In genomic region chr7:99028108-99028507, GRCm38 (mm10) we compare ENCODE assay signal across 12 mouse cellular contexts.
DNase-seq lines count a peak whose midpoint lies in the region; ATAC-seq and TF ChIP-seq lines count a peak whose summit lies in the region.
"Had no signal": no experiment of that assay in that cellular context is flagged by ENCODE, and none has a peak within 500 bp of the region (broad histone marks: within the 10 kb centered on the region; RNA-seq: fewer than 3 reads in every experiment).

No protein-coding gene starts in this region.

- H3K4me1 ChIP-seq in heart, adult 2 months (ENCODE audit: control insufficient read depth, insufficient read depth, low read length), result peaks cover 1% of the 10 kb centered on the region; the same call in 1 of the 2 replicates
- peaks cover 25% of the 10 kb centered on the region for H3K4me1 ChIP-seq in heart, embryonic 12.5 days (replicated peaks)
- H3K4me1 ChIP-seq in small intestine, adult 2 months (ENCODE audit: control insufficient read depth, insufficient read depth, insufficient read length, low read length), result peaks cover 6% of the 10 kb centered on the region; the same call in 1 of the 2 replicates
- H3K4me1 ChIP-seq in hindbrain, embryonic 16.5 days (ENCODE audit: control insufficient read depth, insufficient read depth, low read depth, low read length), result no peaks in the 10 kb centered on the region
- H3K4me1 ChIP-seq: liver, embryonic 15.5 days had no signal

- H3K9ac ChIP-seq in heart, adult 2 months (ENCODE audit: low read depth, low read length), result no peak overlapping the region
- no peak overlapping the region for H3K9ac ChIP-seq in heart, embryonic 12.5 days
- H3K9ac ChIP-seq in hindbrain, embryonic 16.5 days (ENCODE audit: low read depth, low read length), result no peak overlapping the region
- H3K9ac ChIP-seq: embryonic facial prominence, embryonic 15.5 days; liver, embryonic 15.5 days had no signal

- no peak for TF ChIP-seq EP300 in heart, adult 2 months (IDR thresholded peaks at IDR 0.05; ENCODE audit: insufficient read depth, low read depth, low read length)

- peaks cover 2% of the 10 kb centered on the region; the same call in 1 of the 2 replicates for H3K79me2 ChIP-seq in heart, adult 2 months (replicated peaks; ENCODE audit: control insufficient read depth, insufficient read depth, low read length)

- no peaks in the 10 kb centered on the region for H3K36me3 ChIP-seq in heart, adult 2 months (ENCODE audit: control insufficient read depth, insufficient read depth, low read length)
- H3K36me3 ChIP-seq in heart, embryonic 12.5 days, result peaks cover 14% of the 10 kb centered on the region
- 0 out of 2 replicates have a peak, but pooled peaks cover 4% of the 10 kb centered on the region for H3K36me3 ChIP-seq in small intestine, adult 2 months (ENCODE audit: control insufficient read depth, insufficient read depth, low read length)
- H3K36me3 ChIP-seq in hindbrain, embryonic 16.5 days (ENCODE audit: control insufficient read depth, insufficient read depth, low read length), result no peaks in the 10 kb centered on the region
- H3K36me3 ChIP-seq: embryonic facial prominence, embryonic 15.5 days had no signal

- intact Hi-C loops in heart, adult 2 months (cut with DNase I), result no loop called here

- DNase-seq in heart, adult 2 months, result no peak
- peak; percentile 19 for DNase-seq in lung, postnatal 36 days
- DNase-seq in lung, adult 18-20 months, result no peak
- peak; percentile 48 for DNase-seq in R1 (ENCODE audit: low read depth, low spot score)
- no peak for DNase-seq in adrenal gland, postnatal 10 days
- DNase-seq: cerebellum, postnatal 14 days; midbrain, embryonic 14.5 days had no signal

- peak; percentile 58 for TF ChIP-seq CTCF in heart, adult 2 months (IDR thresholded peaks at IDR 0.05)
- peak; percentile 54; the same call in 1 of the 2 replicates for TF ChIP-seq CTCF in small intestine, adult 2 months (IDR thresholded peaks at IDR 0.05; ENCODE audit: extremely low read depth, insufficient read length, insufficient replicate concordance, low read depth, low read length)

- H3K9me3 ChIP-seq in heart, embryonic 12.5 days (replicated peaks), result peaks cover 2% of the 10 kb centered on the region; the same call in 1 of the 2 replicates
- H3K9me3 ChIP-seq in hindbrain, embryonic 16.5 days (ENCODE audit: control insufficient read depth, low read length), result 0 out of 2 replicates have a peak, but pooled peaks cover 3% of the 10 kb centered on the region
- H3K9me3 ChIP-seq: embryonic facial prominence, embryonic 15.5 days; liver, embryonic 15.5 days had no signal

- H3K4me3 ChIP-seq in heart, adult 2 months, result no peak overlapping the region
- no peak overlapping the region for H3K4me3 ChIP-seq in heart, embryonic 12.5 days
- H3K4me3 ChIP-seq in small intestine, adult 2 months (ENCODE audit: low read depth, low read length), result no peak overlapping the region
- no peak overlapping the region for H3K4me3 ChIP-seq in hindbrain, embryonic 16.5 days (ENCODE audit: low read length)
- H3K4me3 ChIP-seq: embryonic facial prominence, embryonic 15.5 days; liver, embryonic 15.5 days had no signal

- 93% methylated on average over 7 of the region's 7 CpGs for WGBS in heart, adult 2 months
- 79% methylated on average over 7 of the region's 7 CpGs for WGBS in heart, embryonic 12.5 days
- WGBS in small intestine, adult 2 months, result 94% methylated on average over 7 of the region's 7 CpGs
- WGBS in hindbrain, embryonic 16.5 days, result 87% methylated on average over 7 of the region's 7 CpGs

- no peaks in the 10 kb centered on the region for H3K27me3 ChIP-seq in heart, adult 2 months (ENCODE audit: control insufficient read depth, insufficient read depth, low read length)
- H3K27me3 ChIP-seq in heart, embryonic 12.5 days (replicated peaks), result no peaks in the 10 kb centered on the region
- H3K27me3 ChIP-seq in small intestine, adult 2 months (ENCODE audit: control insufficient read depth, insufficient read depth, low read length), result no peaks in the 10 kb centered on the region
- no peaks in the 10 kb centered on the region for H3K27me3 ChIP-seq in hindbrain, embryonic 16.5 days (replicated peaks; ENCODE audit: control insufficient read depth, insufficient read depth, low read length)
- H3K27me3 ChIP-seq: embryonic facial prominence, embryonic 15.5 days; liver, embryonic 15.5 days had no signal

- TF ChIP-seq POLR2A in heart, adult 2 months (IDR thresholded peaks at IDR 0.05; ENCODE audit: insufficient read depth, low read depth, low read length), result no peak
- TF ChIP-seq POLR2A in small intestine, adult 2 months (IDR thresholded peaks at IDR 0.05; ENCODE audit: low read depth, low read length), result no peak

- ATAC-seq in heart, embryonic 12.5 days (ENCODE audit: insufficient number of reproducible peaks, low FRiP score), result no peak
- no peak for ATAC-seq in hindbrain, embryonic 16.5 days

- H3K27ac ChIP-seq in heart, adult 2 months, result no peak overlapping the region
- no peak overlapping the region for H3K27ac ChIP-seq in heart, embryonic 12.5 days (ENCODE audit: poor library complexity, severe bottlenecking)
- H3K27ac ChIP-seq in small intestine, adult 2 months (ENCODE audit: insufficient read depth, low read depth, low read length), result no peak overlapping the region
- no peak overlapping the region for H3K27ac ChIP-seq in hindbrain, embryonic 16.5 days (ENCODE audit: low read depth, low read length)
- H3K27ac ChIP-seq: liver, embryonic 15.5 days had no signal

- no peak overlapping the region for H3K4me2 ChIP-seq in heart, embryonic 12.5 days
- no peak overlapping the region for H3K4me2 ChIP-seq in hindbrain, embryonic 16.5 days (ENCODE audit: low read length)
- H3K4me2 ChIP-seq: embryonic facial prominence, embryonic 15.5 days; liver, embryonic 15.5 days had no signal

Comparison
In these comparisons a context has a peak if more than half of its experiments do, and no peak if none do; other contexts are left out.
1. DNase-seq: peak in lung, postnatal 36 days (single experiment) and R1 (single experiment); none in heart, adult 2 months (0 of 2), lung, adult 18-20 months (0 of 2) and adrenal gland, postnatal 10 days (single experiment).